Mouse (Mus musculus) cerebellum, postnatal 4 days (tissue): ENCODE results near the gene Unc13a.
"Not testable (repeated sequence)": the region's sequence is repeated elsewhere in the genome, so short reads cannot be mapped to it uniquely, and the experiment has no call there.

ENCODE experiments used
- DNase-seq, 2 experiments: peaks; one replicate each; pipeline ENCODE4 v3.0.0; 2022; ENCODE audit warnings: low spot score in 2 of 2, mixed read lengths in 1 of 2

Gene Unc13a

GRCm38 (mm10) chr8:71671549-71671965 lies at the start of gene Unc13a:
TSS of gene Unc13a (minus strand) at chr8:71671757.
- peak; percentile 82 to 93 for DNase-seq

- DNase-seq, result peak in 1 of 2 experiments; percentile 66
Observed at GRCm38 (mm10) chr8:71719928-71720457, 48.4 kb upstream of the Unc13a start.

- peak in 1 of 2 experiments; percentile 74 for DNase-seq
Observed at GRCm38 (mm10) chr8:71719218-71719617, 47.7 kb upstream of the Unc13a start.

- no peak for DNase-seq
Observed at GRCm38 (mm10) chr8:71718252-71718651, 46.7 kb upstream of the Unc13a start.

GRCm38 (mm10) chr8:71717096-71717495 lies 45.5 kb upstream of the Unc13a start:
- no peak for DNase-seq

DNA sequence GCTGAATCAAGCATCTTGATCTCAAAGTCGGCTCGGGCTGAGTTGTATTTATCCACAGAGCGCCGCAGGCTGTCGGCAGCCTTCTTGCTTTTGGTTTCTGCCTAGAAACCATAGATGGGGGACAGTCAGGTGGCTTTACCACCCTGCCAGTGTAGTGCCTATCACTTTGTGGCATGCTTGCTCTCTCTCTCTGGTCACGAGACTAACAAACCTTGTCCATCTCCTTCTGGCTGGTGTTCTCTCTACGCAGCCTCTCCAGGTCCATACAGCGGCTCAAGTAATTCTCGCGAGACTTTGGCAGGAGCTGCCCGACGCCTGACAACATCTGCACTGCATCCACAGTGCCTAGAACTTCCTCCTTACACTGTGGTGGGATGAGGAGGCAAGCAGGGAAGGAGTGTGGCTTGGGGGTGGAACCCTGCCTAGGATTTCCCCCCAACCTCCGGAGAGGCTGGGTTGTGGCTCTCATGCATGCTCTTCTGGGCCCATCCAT lies 45.0 kb upstream of the Unc13a start:
- DNase-seq, result no peak

DNA sequence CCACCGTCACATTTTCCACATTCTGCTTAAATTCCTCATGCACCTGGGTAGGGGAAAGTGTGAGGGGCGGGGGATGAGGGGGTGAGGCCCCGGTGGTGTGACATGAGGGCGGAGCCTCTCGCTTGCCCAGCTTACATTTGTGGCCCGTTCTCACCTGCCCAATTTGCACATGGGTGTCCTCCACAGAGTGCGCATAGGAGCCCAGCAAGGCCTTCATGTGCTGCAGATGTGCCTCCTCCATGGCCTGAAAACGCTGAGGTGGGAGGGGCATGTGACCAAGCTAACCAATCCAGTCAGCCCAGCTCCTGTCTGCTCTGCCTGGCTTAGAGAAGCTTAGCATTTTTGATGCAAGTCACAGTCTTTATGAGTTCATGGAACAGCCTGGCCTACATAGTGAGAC lies 44.0 kb upstream of the Unc13a start:
- DNase-seq, result no peak

GRCm38 (mm10) chr8:71711574-71711973 lies 40.0 kb upstream of the Unc13a start:
- no peak for DNase-seq

DNA sequence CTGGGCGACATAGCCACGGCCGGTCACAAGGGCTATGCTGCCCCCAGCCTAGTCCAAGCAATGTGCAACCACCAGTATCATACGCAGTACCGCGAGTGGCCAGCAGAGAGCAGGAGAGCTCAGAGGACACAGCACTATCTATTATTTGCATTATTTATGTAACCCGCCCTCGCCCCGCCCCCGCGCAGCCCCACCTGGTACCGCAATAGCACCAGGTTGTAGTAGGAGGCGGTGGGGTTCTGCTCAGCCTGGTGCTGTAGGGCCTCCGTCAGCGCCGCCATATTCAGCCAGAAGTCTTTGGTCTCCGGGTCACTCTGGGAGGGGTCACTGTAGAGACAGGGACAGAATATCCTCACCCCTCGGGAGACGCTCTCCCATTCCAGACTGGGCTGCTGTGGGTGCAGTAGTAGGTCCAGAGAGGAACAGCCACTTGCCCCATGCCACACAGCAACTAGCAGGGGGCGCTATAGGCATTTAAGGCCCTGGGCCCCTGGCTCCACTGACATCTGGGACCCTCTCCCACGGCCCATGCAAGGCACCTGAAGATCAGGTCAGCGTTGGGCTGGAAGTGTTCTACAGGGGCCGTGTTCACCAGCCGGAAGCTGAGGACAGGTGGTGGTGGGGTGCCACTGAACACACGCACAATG lies 38.4 kb upstream of the Unc13a start:
- peak; percentile 89 to 92 for DNase-seq

GRCm38 (mm10) chr8:71709134-71709799 lies 37.7 kb upstream of the Unc13a start:
- no peak for DNase-seq

DNA sequence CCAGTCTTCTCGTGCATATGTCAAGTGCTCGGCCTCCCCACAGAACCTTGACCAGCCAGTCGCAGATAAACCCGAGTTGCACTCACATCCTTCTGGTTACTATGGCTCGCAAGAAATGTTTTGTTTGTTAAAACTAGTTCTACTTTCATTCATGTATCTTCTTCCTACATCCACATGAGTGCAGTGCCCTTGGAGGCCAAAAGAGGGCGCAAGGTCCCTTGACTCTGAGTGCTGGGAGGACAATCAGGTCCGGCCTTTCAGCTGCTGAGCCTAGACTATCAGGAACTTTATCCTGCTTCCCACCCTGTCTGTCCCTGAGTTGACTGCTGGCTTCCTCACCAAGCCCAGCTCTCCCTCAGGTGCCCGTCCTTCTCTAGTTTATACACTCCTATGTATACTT lies 36.3 kb upstream of the Unc13a start:
- DNase-seq, result peak in 1 of 2 experiments; percentile 67

DNA sequence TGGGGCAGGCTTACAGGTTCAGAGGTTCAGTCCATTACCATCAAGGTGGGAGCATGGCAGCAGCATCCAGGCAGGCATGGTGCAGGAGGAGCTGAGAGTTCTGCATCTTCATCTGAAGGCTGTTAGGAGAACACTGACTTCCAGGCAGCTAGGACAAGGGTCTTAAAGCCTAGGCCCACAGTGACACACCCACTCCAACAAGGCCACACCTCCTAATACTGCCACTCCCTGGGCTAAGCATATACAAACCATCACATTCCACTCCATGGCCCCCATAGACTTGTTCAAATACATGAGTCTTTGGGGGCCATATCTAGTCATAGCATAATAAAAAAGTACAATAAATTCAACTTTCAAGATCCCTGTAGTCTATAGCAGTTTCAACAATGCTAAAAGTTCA lies 31.8 kb upstream of the Unc13a start:
- not testable (repeated sequence) for DNase-seq

- no peak for DNase-seq
Observed at GRCm38 (mm10) chr8:71702923-71703322, 31.4 kb upstream of the Unc13a start.

GRCm38 (mm10) chr8:71702087-71702432 lies 30.5 kb upstream of the Unc13a start:
- no peak for DNase-seq

- no peak for DNase-seq
Observed at GRCm38 (mm10) chr8:71701414-71702086, 30.0 kb upstream of the Unc13a start, which contains the start of gene B3gnt3. TSS of gene B3gnt3 (minus strand) at chr8:71701789.

DNA sequence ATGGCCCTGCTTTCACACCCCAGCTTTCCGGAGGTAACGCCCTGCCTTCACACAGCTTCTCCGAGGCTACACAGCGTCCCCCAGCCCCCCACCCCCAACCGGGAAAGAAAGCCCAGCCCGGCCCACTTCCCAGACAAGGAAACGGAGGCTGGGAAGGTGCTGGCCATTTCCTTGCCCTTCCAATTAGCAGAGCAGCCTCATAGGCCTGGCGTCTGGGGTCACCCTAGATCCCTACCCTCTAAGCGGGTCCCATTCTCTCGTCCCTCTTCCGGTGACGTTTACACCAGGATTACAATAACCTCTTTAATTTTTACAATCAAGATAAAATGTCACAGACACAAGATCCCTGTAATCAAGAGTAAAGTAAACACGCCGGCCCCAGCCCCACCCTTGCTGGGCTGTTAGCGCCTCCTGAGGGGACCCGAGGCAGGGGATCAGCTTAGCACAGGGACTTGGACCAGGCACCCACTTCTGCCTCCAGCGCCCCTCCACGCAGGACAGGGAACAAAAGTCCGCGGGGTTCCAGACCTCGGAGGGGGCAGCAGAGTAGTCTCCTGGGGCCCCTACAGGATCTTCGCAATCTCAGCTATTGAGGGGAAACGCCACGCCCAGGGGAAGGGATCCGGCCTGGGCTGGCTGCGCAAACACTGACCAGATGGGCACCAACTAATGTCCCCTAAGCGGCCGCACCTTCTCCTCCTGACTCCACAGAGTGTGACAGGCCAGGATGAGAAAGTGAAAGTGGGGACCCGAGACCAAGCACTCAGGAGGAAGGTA lies 29.1 kb upstream of the Unc13a start:
- no peak for DNase-seq

- not testable (repeated sequence) for DNase-seq
Observed at GRCm38 (mm10) chr8:71695456-71695855, 23.9 kb upstream of the Unc13a start.

- DNase-seq, result no peak
Observed at GRCm38 (mm10) chr8:71693166-71694041, 21.8 kb upstream of the Unc13a start.

DNA sequence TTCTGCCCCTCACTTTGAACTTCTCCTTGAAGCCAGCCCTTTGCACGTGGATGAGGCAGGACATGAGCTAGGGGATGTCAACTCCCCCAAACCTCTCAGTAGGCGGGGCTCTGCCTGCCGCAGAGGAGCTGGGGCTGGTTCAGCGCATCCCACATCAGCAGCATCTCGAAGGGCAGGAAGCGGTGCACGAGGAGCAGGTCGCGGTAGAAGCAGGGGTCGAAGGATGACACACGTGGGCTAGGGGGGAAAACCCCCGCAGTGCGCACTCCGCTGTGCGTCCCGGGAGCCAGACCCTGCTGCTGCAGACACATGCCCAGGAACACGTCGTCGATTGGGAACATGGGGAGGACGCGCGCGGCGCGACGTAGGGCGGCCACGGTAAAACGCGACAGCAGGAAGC lies 21.0 kb upstream of the Unc13a start:
- no peak for DNase-seq

DNA sequence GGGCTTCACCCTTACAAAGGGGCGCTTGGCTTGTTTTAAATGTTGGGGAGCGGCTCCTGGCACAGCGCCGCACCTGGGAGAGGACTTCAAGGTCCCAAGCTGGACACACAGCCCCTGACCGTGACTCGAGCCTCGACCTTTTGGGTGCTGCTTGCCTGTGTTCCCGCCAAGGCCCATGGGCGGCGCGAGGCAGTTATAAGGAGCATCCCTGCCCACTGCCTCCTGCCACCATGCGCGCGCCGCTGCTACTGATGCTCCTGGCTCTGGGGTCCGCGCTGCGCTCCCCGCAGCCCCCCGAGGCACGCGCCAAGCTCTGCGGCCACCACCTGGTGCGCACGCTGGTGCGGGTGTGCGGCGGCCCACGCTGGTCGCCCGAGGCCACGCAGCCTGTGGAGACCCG lies 17.5 kb upstream of the Unc13a start, which contains the start of gene Insl3:
Gene Insl3, plus strand, starts transcription at position 187 of the 400 bp plus-strand sequence.
- DNase-seq, result no peak

DNA sequence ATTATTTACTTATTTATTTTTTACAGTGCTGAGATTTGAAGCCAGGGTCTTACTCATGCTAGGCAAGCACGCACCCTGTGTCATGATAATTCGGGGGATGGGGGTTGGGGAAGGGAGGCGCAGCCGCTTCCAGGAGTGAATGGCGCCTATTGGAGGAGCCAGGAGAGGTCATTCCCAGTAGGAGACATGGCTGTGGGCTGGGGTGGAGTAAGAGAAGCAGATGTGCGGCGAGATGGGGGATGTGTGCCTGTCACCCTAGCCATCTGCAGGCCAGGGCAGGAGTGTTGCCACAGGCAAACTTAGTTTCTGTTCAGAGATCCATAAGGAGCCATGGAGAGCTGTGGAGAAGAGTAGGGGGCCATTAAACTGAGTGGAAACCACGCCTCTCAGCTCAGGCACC lies 16.1 kb upstream of the Unc13a start:
- no peak for DNase-seq
